Comparison of ENCODE assay signal across 14 mouse cellular contexts in genomic region chr5:30039324-30039723, GRCm38 (mm10). TPM values are rescaled to one million over a fixed set of nuclear protein-coding genes. Genes with fewer than 3 reads are reported as not detected.
DNase-seq lines count a peak whose midpoint lies in the region; ATAC-seq and TF ChIP-seq lines count a peak whose summit lies in the region.
"Not testable (repeated sequence)": the region's sequence is repeated elsewhere in the genome, so short reads cannot be mapped to it uniquely, and the experiment has no call there.
"Had no signal": no experiment of that assay in that cellular context is flagged by ENCODE, and none has a peak within 500 bp of the region (broad histone marks: within the 10 kb centered on the region; RNA-seq: fewer than 3 reads in every experiment).

No protein-coding gene starts in this region.

- H3K9ac ChIP-seq in MEL (ENCODE audit: control insufficient read depth, low read depth, low read length, poor library complexity, severe bottlenecking); intestine, postnatal 0 days (ENCODE audit: low read depth, low read length): not testable (repeated sequence)

- not testable (repeated sequence) for TF ChIP-seq CTCF in MEL (IDR thresholded peaks at IDR 0.05 in 2 of 3, conservative IDR thresholded peaks at IDR 0.05 in 1 of 3; ENCODE audit: control insufficient read depth in 1 of 3, insufficient read depth in 1 of 3, low read depth in 2 of 3, low read length in 3 of 3, poor library complexity in 1 of 3, severe bottlenecking in 1 of 3); intestine, postnatal 0 days (IDR thresholded peaks at IDR 0.05; ENCODE audit: low read depth)

- not testable (repeated sequence) for TF ChIP-seq RAD21 in MEL (IDR thresholded peaks at IDR 0.05; ENCODE audit: low read depth, low read length)

- H3K4me3 ChIP-seq in MEL (ENCODE audit: control insufficient read depth in 1 of 2, insufficient read depth in 1 of 2, low read depth in 2 of 2, low read length in 2 of 2); intestine, postnatal 0 days (ENCODE audit: low read depth, low read length): not testable (repeated sequence)

- peak; percentile 53 for DNase-seq in MEL (ENCODE audit: low read depth, low spot score)

- not testable (repeated sequence) for H3K27me3 ChIP-seq in MEL (ENCODE audit: control insufficient read depth in 1 of 2, insufficient read depth in 2 of 2, low read length in 2 of 2); intestine, postnatal 0 days (replicated peaks; ENCODE audit: control insufficient read depth, insufficient read depth, low read length)

- H3K27ac ChIP-seq in MEL (ENCODE audit: control insufficient read depth, low read depth, low read length); intestine, postnatal 0 days (ENCODE audit: low read depth, low read length): not testable (repeated sequence)

- peaks cover 0 to 18% of the 10 kb centered on the region in 2 experiments; a peak in 2 of 4 replicates for H3K36me3 ChIP-seq in MEL (ENCODE audit: control insufficient read depth in 1 of 2, insufficient read depth in 2 of 2, low read length in 2 of 2)
- H3K36me3 ChIP-seq in intestine, postnatal 0 days (ENCODE audit: control insufficient read depth, insufficient read depth), result not testable (repeated sequence)

- peaks cover 2 to 20% of the 10 kb centered on the region in 2 experiments; a peak in 3 of 4 replicates for H3K4me1 ChIP-seq in MEL (ENCODE audit: control insufficient read depth in 1 of 2, insufficient read depth in 2 of 2, low read length in 2 of 2)
- H3K4me1 ChIP-seq in intestine, postnatal 0 days (replicated peaks; ENCODE audit: control insufficient read depth, insufficient read depth, low read length), result not testable (repeated sequence)

- not testable (repeated sequence) for H3K79me2 ChIP-seq in MEL (ENCODE audit: control insufficient read depth, insufficient read depth, low read length, poor library complexity)

- peak; percentile 50 to 62 for TF ChIP-seq EP300 in MEL (IDR thresholded peaks at IDR 0.05; ENCODE audit: low read depth in 1 of 2, low read length in 2 of 2)

- ATAC-seq in intestine, postnatal 0 days, result 0 out of 2 replicates have a peak, but pooled peaks have one; percentile 10

- H3K9me3 ChIP-seq in MEL (replicated peaks; ENCODE audit: insufficient read depth, low read length); intestine, postnatal 0 days (ENCODE audit: control insufficient read depth): not testable (repeated sequence)

- not testable (repeated sequence) for TF ChIP-seq POLR2A in MEL (IDR thresholded peaks at IDR 0.05; ENCODE audit: control insufficient read depth in 1 of 2, insufficient read depth in 1 of 2, low read depth in 1 of 2, low read length in 2 of 2, poor library complexity in 1 of 2)

- not testable (repeated sequence) for H3K4me2 ChIP-seq in intestine, postnatal 0 days (replicated peaks; ENCODE audit: low read depth)

- 52% methylated on average over 5 of the region's 5 CpGs for WGBS in intestine, postnatal 0 days

TF ChIP-seq in MEL, 35 proteins besides CTCF, POLR2A, EP300 and RAD21:
- TF ChIP-seq SIN3A (IDR thresholded peaks at IDR 0.05; ENCODE audit: low read length) (0 out of 2 replicates have a peak, but pooled peaks have one; percentile 17), ETS1 (IDR thresholded peaks at IDR 0.05; ENCODE audit: low read depth, low read length) (0 out of 2 replicates have a peak, but pooled peaks have one; percentile 23), GATA1 (IDR thresholded peaks at IDR 0.05; ENCODE audit: low read depth, low read length) (peak; percentile 75), RCOR1 (IDR thresholded peaks at IDR 0.05; ENCODE audit: low read depth, low read length) (peak; percentile 44; the same call in 1 of the 2 replicates), ZNF384 (IDR thresholded peaks at IDR 0.05; ENCODE audit: low read depth, low read length) (peak; percentile 87)

RNA-seq across cellular contexts. Expression of gene Il6, which starts 26.4 kb away (rescaled TPM):
- not detected in 2 replicates for total RNA-seq in MEL (2012; rRNA removed)
- not detected for polyA plus RNA-seq in MEL (2012; ENCODE audit: insufficient read depth in 1 of 2, insufficient read length in 2 of 2, low read depth in 1 of 2, low replicate concordance in 2 of 2, missing spikeins in 1 of 2)
- polyA plus RNA-seq in intestine, postnatal 0 days (2015; fragmentation: Nextera tagmentation; extraction: Ambion mirVana), result 0.17 and 0.34 TPM in 2 replicates
- total RNA-seq: adrenal gland, adult 18-20 months; adrenal gland, adult 2 months; adrenal gland, adult 8-10 months; adrenal gland, postnatal 10 days; adrenal gland, postnatal 14 days; adrenal gland, postnatal 25 days; adrenal gland, postnatal 36 days; adrenal gland, postnatal 4 days; ES-E14 had no signal
- polyA plus RNA-seq: adrenal gland, adult 2 months; brain, embryonic 14.5 days; cerebellum, adult 2 months; G1E had no signal

RNA-seq across cellular contexts. Expression of gene Tyms, which starts 34.1 kb away (rescaled TPM):
- total RNA-seq in MEL (2012; rRNA removed), result 150 and 163 TPM in 2 replicates
- polyA plus RNA-seq in MEL (2012; ENCODE audit: insufficient read depth in 1 of 2, insufficient read length in 2 of 2, low read depth in 1 of 2, low replicate concordance in 2 of 2, missing spikeins in 1 of 2), result 100 to 1,000 TPM in 1 of 2 experiments, not detected in 1; 203 TPM
- 78.7 and 80.9 TPM in 2 replicates for polyA plus RNA-seq in intestine, postnatal 0 days (2015; fragmentation: Nextera tagmentation; extraction: Ambion mirVana)
